Mouse (Mus musculus): ENCODE measurements around the gene Fstl3.

GRCm38 (mm10) chr10:79733847-79734246, 43.2 kb upstream of the Fstl3 start:
- TF ChIP-seq CTCF (IDR thresholded peaks at IDR 0.05; ENCODE audit: borderline replicate concordance, insufficient read depth, low read depth, low read length) (no peak), POLR2A (IDR thresholded peaks at IDR 0.05; ENCODE audit: borderline replicate concordance, insufficient read depth, low read length) (no peak)
